Mouse (Mus musculus) CH12.LX (cell line): Measurements from ENCODE around the gene Trio.

ENCODE experiments used
- CTCF ChIP-seq, 2 experiments: IDR thresholded peaks in 1 of 2; conservative IDR thresholded peaks in 1 of 2; 2 replicates each; pipeline ENCODE4 v1.5.1; 2011 to 2012; ENCODE audit warnings: low read depth in 2 of 2, low read length in 2 of 2, improper control_type of control experiment in 1 of 2, inconsistent platforms in 1 of 2, mild to moderate bottlenecking in 1 of 2, moderate library complexity in 1 of 2
- E2F4 ChIP-seq: IDR thresholded peaks from 2 replicates; pipeline ENCODE4 v1.6.1; 2011; ENCODE audit warnings: low read depth, low read length, improper control_type of control experiment; ENCODE audit not compliant: insufficient replicate concordance
- ELF1 ChIP-seq: IDR thresholded peaks from 2 replicates; pipeline ENCODE4 v1.6.1; 2014; ENCODE audit warnings: low read depth, mild to moderate bottlenecking, inconsistent platforms, low read length, improper control_type of control experiment
- EP300 ChIP-seq: IDR thresholded peaks from 2 replicates; pipeline ENCODE4 v1.6.1; 2011; ENCODE audit warnings: low read length, improper control_type of control experiment
- GABPA ChIP-seq: IDR thresholded peaks from 2 replicates; pipeline ENCODE4 v1.6.1; 2012; ENCODE audit warnings: low read depth, low read length, improper control_type of control experiment, inconsistent platforms; ENCODE audit not compliant: insufficient replicate concordance
- HCFC1 ChIP-seq: IDR thresholded peaks from 2 replicates; pipeline ENCODE4 v1.6.1; 2012; ENCODE audit warnings: low read depth, mild to moderate bottlenecking, inconsistent platforms, low read length, improper control_type of control experiment
- MAFK ChIP-seq: IDR thresholded peaks from 2 replicates; pipeline ENCODE4 v1.6.1; 2011; ENCODE audit warnings: low read length, improper control_type of control experiment; ENCODE audit not compliant: insufficient replicate concordance
- MEF2A ChIP-seq: IDR thresholded peaks from 2 replicates; pipeline ENCODE4 v1.6.1; 2014; ENCODE audit warnings: low read depth, mild to moderate bottlenecking, inconsistent platforms, low read length, improper control_type of control experiment, borderline replicate concordance
- POLR2A ChIP-seq: IDR thresholded peaks from 2 replicates; pipeline ENCODE4 v1.6.1; 2011; ENCODE audit warnings: low read depth, mild to moderate bottlenecking, improper control_type of control experiment, low read length
- POLR2AphosphoS2 ChIP-seq: IDR thresholded peaks from 2 replicates; pipeline ENCODE4 v1.6.1; 2011; ENCODE audit warnings: low read depth, low read length, improper control_type of control experiment
- TBP ChIP-seq: conservative IDR thresholded peaks from 2 replicates; pipeline ENCODE4 v1.6.1; 2011; ENCODE audit warnings: low read depth, low read length, improper control_type of control experiment
- TCF12 ChIP-seq: IDR thresholded peaks from 2 replicates; pipeline ENCODE4 v1.6.1; 2014; ENCODE audit warnings: low read depth, mild to moderate bottlenecking, inconsistent platforms, low read length, improper control_type of control experiment

DNA sequence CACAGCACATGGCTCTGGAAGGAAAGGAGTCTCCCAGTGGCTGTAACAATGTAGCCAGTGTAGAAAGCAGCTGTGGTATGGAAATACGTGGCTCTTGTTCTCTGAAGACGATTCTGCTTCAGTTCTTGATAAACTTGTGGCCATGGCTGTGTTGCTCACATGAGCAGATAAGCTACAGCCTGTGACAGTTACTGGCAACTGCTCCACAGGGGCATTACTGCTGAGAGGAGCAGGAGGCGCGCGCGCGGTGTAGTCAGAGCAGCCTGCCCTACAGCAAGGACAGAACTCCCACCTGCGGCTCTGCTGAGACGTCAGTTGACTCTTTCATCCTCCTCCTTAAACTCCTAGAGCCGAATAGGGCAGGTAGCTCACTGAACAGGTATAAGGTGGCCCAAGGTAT is 153.9 kb downstream of the Trio start:
- TF ChIP-seq POLR2A (no peak), MEF2A (no peak), EP300 (no peak), ELF1 (no peak), E2F4 (no peak), CTCF (conservative IDR thresholded peaks at IDR 0.05 in 1 of 2, IDR thresholded peaks at IDR 0.05 in 1 of 2; ENCODE audit: low read depth in 2 of 2, low read length in 2 of 2) (no peak), POLR2AphosphoS2 (no peak), TCF12 (no peak), GABPA (no peak), HCFC1 (no peak), TBP (no peak), MAFK (no peak)
